Mouse (Mus musculus): ENCODE data around the gene Themis. TPM values are rescaled to one million over a fixed set of nuclear protein-coding genes. Genes with fewer than 3 reads are reported as not detected.

Gene Themis
- polyA plus RNA-seq, 1 experiment from 2014 or later = not detected

DNA sequence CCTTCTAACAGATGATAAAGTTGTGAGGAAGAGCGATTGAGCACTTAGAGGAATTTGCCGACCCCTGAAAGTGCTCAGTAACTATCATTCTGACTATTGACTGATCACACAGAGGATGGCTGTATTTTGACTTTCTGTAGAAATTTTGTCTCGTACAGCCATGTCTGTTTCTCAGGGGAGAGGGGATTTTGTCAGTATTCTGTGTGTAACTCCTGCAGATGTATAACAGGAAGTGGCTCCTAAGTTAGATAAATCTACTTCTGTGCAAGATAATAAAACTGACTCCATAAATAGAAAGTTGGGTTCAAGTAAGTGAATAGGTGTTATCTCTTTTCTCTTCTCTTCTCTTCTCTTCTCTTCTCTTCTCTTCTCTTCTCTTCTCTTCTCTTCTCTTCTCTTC, 137.0 kb downstream of the Themis start:
- H3K27me3 ChIP-seq = no peaks in the 10 kb centered on the region
- no peaks in the 10 kb centered on the region for H3K4me1 ChIP-seq (replicated peaks)
- no peak overlapping the region for H3K4me2 ChIP-seq
- no peaks in the 10 kb centered on the region for H3K36me3 ChIP-seq (replicated peaks)
- 45% methylated on average over 3 of the region's 3 CpGs for WGBS (ENCODE audit: insufficient replicate concordance)
- H3K9ac ChIP-seq = no peak overlapping the region
- no peaks in the 10 kb centered on the region for H3K9me3 ChIP-seq (replicated peaks)
- H3K4me3 ChIP-seq (replicated peaks) = no peak overlapping the region
- no peak for ATAC-seq (ENCODE audit: insufficient read depth)
- no peak overlapping the region for H3K27ac ChIP-seq (replicated peaks)

- Histone ChIP-seq H3K4me1 (replicated peaks) (no peaks in the 10 kb centered on the region), H3K4me2 (no peak overlapping the region), H3K9ac (no peak overlapping the region), H3K36me3 (replicated peaks) (no peaks in the 10 kb centered on the region), H3K27me3 (no peaks in the 10 kb centered on the region), H3K4me3 (replicated peaks) (no peak overlapping the region), H3K27ac (replicated peaks) (no peak overlapping the region), H3K9me3 (replicated peaks) (no peaks in the 10 kb centered on the region)
- WGBS (ENCODE audit: insufficient replicate concordance) = 57% methylated on average over 5 of the region's 5 CpGs
- no peak for ATAC-seq (ENCODE audit: insufficient read depth)
These were observed 143.9 kb downstream of the Themis start for GRCm38 (mm10) chr10:28811928-28812570.

DNA sequence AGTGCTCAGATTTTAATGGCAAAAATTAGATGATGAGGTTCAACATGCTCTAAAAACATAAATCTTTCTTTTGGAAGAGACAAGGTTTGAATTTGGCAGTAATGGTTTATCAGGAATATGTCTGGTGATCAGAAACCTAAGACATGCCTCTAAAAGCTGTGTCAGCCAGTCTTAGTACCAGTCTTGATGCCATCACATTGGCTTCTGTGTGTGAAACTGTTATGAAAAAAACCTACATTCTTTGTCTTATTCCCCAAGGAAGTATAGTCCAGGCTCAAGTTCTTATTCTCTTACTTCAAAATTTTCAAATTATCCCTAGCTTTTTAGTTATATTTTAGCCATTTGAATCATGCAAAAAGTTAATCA, 144.4 kb downstream of the Themis start:
- ATAC-seq (ENCODE audit: insufficient read depth) = no peak
- Histone ChIP-seq H3K9me3 (replicated peaks) (no peaks in the 10 kb centered on the region), H3K9ac (no peak overlapping the region), H3K4me2 (no peak overlapping the region), H3K36me3 (replicated peaks) (no peaks in the 10 kb centered on the region), H3K27ac (replicated peaks) (no peak overlapping the region), H3K27me3 (no peaks in the 10 kb centered on the region), H3K4me3 (replicated peaks) (no peak overlapping the region), H3K4me1 (replicated peaks) (no peaks in the 10 kb centered on the region)

DNA sequence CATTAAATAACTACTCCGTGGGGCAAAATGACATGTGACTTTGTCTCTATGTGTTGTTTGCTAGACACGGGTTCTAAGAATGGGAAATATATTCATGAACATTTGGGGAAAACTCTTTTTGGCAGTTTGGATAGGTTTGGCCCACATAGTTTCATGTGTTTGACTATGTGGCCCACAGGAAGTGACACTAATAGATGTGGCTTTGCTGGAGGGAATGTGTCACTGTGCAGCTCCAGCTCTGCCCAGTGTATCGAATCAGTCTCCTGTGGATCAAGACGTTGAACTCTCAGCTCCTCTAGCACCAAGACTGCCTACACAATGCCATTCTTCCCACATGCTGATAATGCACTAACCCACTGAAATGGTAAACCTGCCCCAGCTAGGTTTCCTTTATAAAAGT, 148.0 kb downstream of the Themis start:
- H3K36me3 ChIP-seq (replicated peaks) = no peaks in the 10 kb centered on the region
- H3K9me3 ChIP-seq (replicated peaks) = no peaks in the 10 kb centered on the region
- H3K27ac ChIP-seq (replicated peaks) = no peak overlapping the region
- 37% methylated on average over 4 of the region's 4 CpGs for WGBS (ENCODE audit: insufficient replicate concordance)
- no peak overlapping the region for H3K9ac ChIP-seq
- no peak overlapping the region for H3K4me3 ChIP-seq (replicated peaks)
- no peaks in the 10 kb centered on the region for H3K27me3 ChIP-seq
- no peak overlapping the region for H3K4me2 ChIP-seq
- H3K4me1 ChIP-seq (replicated peaks) = no peaks in the 10 kb centered on the region
- ATAC-seq (ENCODE audit: insufficient read depth) = no peak

GRCm38 (mm10) chr10:28822320-28822719, 154.2 kb downstream of the Themis start:
- Histone ChIP-seq H3K27ac (replicated peaks) (no peak overlapping the region), H3K4me3 (replicated peaks) (no peak overlapping the region), H3K4me1 (replicated peaks) (no peaks in the 10 kb centered on the region), H3K27me3 (no peaks in the 10 kb centered on the region), H3K4me2 (no peak overlapping the region), H3K9ac (no peak overlapping the region), H3K9me3 (replicated peaks) (no peaks in the 10 kb centered on the region), H3K36me3 (replicated peaks) (no peaks in the 10 kb centered on the region)
- 73% methylated on average over 3 of the region's 3 CpGs for WGBS (ENCODE audit: insufficient replicate concordance)
- no peak for ATAC-seq (ENCODE audit: insufficient read depth)

DNA sequence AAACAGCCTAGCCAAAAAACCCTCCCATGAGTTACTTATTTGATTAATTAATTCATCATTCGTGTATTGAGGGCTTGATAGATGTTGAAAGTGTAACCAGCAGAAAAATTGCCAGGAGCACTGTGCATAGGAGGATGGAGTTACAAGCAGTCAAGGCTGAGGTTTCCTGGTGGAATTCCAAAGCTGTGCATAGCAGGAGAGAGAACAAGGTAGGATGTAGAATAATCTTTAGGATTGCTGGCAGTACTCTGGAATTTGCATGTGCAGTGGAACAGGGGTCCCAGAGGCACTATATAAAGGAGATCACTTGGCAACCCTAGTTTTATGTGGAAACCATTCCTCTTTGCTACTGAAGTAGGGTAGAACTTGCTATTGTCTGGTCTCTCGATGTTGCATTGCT, 174.4 kb downstream of the Themis start:
- Histone ChIP-seq H3K27me3 (no peaks in the 10 kb centered on the region), H3K27ac (replicated peaks) (no peak overlapping the region), H3K4me1 (replicated peaks) (no peaks in the 10 kb centered on the region), H3K4me3 (replicated peaks) (no peak overlapping the region), H3K9ac (no peak overlapping the region), H3K9me3 (replicated peaks) (no peaks in the 10 kb centered on the region), H3K36me3 (replicated peaks) (no peaks in the 10 kb centered on the region), H3K4me2 (no peak overlapping the region)
- 42% methylated on average over 2 of the region's 2 CpGs for WGBS (ENCODE audit: insufficient replicate concordance)
- ATAC-seq (ENCODE audit: insufficient read depth) = no peak

DNA sequence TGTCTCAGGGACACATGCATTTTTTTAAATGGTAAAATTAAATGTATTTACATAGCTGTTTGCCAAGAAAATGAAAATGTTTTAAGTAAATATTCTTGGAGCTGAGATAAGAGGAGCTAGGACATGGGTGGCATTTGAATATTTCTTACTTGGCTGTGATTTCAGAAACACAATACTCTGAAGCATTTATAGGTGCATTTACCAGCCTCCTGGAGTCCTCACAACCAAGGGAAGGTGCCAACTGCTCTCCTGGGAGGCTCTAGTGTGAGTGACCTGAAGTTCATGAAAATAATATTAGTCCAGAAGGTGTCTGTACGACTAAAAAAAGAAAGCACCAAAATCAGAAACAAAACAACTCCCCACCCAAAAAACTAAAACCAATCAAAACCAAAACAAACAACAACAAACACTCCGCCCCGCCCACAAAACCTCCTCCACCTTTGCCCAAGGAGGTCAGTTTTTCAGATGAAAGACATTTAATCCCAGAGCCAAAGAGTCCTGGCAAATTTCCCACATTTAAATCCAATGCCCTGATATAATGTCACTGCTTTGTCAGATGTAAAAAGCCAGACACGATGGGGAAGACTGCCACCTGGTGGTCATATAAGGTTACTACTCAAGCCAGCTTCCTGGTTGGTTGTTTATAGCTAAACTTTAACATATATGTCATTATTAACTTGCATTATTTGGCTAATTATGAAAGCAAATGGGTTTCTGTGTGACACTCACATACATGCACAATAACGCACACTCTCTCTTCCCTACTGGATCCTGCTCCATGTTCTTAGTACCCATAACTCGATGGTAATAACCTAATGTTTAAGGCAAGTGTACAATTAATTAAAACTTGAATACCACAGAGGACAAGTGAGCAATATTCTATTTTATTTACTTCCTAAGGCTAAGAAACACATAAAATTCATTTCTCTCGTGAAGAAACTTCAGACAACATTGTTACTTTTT, 175.9 kb downstream of the Themis start:
- 19% methylated on average over 7 of the region's 7 CpGs for WGBS (ENCODE audit: insufficient replicate concordance)
- H3K27ac ChIP-seq (replicated peaks) = no peak overlapping the region
- H3K9me3 ChIP-seq (replicated peaks) = no peaks in the 10 kb centered on the region
- ATAC-seq (ENCODE audit: insufficient read depth) = no peak
- H3K4me3 ChIP-seq (replicated peaks) = no peak overlapping the region
- no peak overlapping the region for H3K4me2 ChIP-seq
- no peaks in the 10 kb centered on the region for H3K27me3 ChIP-seq
- no peaks in the 10 kb centered on the region for H3K4me1 ChIP-seq (replicated peaks)
- no peak overlapping the region for H3K9ac ChIP-seq
- H3K36me3 ChIP-seq (replicated peaks) = no peaks in the 10 kb centered on the region

DNA sequence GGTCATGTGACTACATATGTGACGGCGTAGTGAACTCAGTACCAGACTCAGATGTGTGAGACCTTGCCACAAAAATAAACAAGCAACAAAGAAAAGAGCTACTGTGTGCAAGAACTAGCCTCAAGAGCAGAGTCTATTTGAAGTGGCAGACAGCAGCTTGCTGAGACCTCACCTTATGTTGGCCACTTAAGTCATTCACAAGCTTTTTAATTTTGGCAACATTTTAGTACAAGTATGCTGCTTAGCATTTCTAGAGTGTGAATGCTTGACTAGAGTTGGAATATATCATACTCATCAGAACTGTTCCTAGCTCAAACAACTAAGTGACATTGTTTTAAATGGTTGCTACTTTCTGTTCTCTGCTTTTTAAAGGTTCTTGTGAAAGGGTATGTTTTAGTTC, 188.0 kb downstream of the Themis start:
- Histone ChIP-seq H3K4me1 (replicated peaks) (no peaks in the 10 kb centered on the region), H3K27me3 (no peaks in the 10 kb centered on the region), H3K27ac (replicated peaks) (no peak overlapping the region), H3K9me3 (replicated peaks) (no peaks in the 10 kb centered on the region), H3K4me3 (replicated peaks) (no peak overlapping the region), H3K9ac (no peak overlapping the region), H3K36me3 (replicated peaks) (no peaks in the 10 kb centered on the region), H3K4me2 (no peak overlapping the region)
- ATAC-seq (ENCODE audit: insufficient read depth) = no peak
- WGBS (ENCODE audit: insufficient replicate concordance) = 71% methylated on average over 2 of the region's 2 CpGs

DNA sequence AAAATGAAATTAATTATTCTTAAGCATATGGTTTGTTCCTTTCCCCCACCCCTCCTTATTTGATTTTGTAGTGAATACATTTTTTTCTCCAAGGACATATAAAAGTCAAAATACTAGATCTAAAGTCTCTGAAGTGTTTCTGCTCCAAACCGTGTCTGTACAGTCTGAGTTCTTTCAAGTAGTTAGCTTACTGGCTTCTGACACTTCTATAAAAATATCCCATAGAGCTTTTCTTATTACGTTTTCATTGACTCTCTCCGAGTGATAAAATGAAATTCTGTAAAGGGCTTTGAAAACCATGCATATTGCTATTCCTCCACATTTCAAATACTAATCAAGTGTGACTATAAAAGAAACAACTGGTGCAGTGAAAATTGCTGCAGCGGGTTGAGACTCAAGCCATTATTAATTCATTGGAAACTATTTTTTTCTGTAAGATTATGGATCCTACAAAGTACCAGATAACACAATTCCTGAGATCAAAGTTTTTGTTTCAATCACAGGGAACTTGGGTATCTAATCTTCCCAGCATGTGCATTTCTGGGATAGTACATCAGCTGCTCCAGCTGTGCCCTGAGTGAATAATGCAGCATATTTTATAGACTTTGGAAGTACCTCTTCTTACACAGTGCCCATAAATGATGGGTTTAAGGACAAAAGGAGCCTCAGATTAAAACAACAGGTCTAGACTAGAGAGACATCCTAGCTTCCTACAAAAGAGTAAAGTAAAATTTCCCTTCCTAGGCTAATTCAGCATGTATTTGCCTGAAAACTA, 202.6 kb downstream of the Themis start:
- no peaks in the 10 kb centered on the region for H3K36me3 ChIP-seq (replicated peaks)
- WGBS (ENCODE audit: insufficient replicate concordance) = 56% methylated on average over 4 of the region's 4 CpGs
- H3K4me2 ChIP-seq = no peak overlapping the region
- H3K4me1 ChIP-seq (replicated peaks) = no peaks in the 10 kb centered on the region
- no peak for ATAC-seq (ENCODE audit: insufficient read depth)
- no peak overlapping the region for H3K9ac ChIP-seq
- H3K9me3 ChIP-seq (replicated peaks) = no peaks in the 10 kb centered on the region
- H3K27me3 ChIP-seq = no peaks in the 10 kb centered on the region
- no peak overlapping the region for H3K27ac ChIP-seq (replicated peaks)
- no peak overlapping the region for H3K4me3 ChIP-seq (replicated peaks)

- no peaks in the 10 kb centered on the region for H3K9me3 ChIP-seq (replicated peaks)
- no peak for ATAC-seq (ENCODE audit: insufficient read depth)
- H3K4me1 ChIP-seq (replicated peaks) = no peaks in the 10 kb centered on the region
- H3K27me3 ChIP-seq = no peaks in the 10 kb centered on the region
- no peak overlapping the region for H3K4me3 ChIP-seq (replicated peaks)
- no peaks in the 10 kb centered on the region for H3K36me3 ChIP-seq (replicated peaks)
- no peak overlapping the region for H3K9ac ChIP-seq
- whole genome bisulfite sequencing (ENCODE audit: insufficient replicate concordance) = 56% methylated on average over 4 of the region's 4 CpGs
- no peak overlapping the region for H3K4me2 ChIP-seq
- no peak overlapping the region for H3K27ac ChIP-seq (replicated peaks)
These were observed 206.4 kb downstream of the Themis start for GRCm38 (mm10) chr10:28874605-28875004.

GRCm38 (mm10) chr10:28887643-28888042, 219.5 kb downstream of the Themis start:
- WGBS (ENCODE audit: insufficient replicate concordance) = 27% methylated on average over 1 of the region's 1 CpGs
- no peaks in the 10 kb centered on the region for H3K4me1 ChIP-seq (replicated peaks)

More at GRCm38 (mm10) chr10:28887643-28888042, 219.5 kb downstream of the Themis start:
- no peak overlapping the region for H3K4me3 ChIP-seq (replicated peaks)
- H3K27me3 ChIP-seq = no peaks in the 10 kb centered on the region
- H3K36me3 ChIP-seq (replicated peaks) = no peaks in the 10 kb centered on the region
- H3K9me3 ChIP-seq (replicated peaks) = no peaks in the 10 kb centered on the region
- no peak overlapping the region for H3K27ac ChIP-seq (replicated peaks)
- no peak overlapping the region for H3K4me2 ChIP-seq
- no peak for ATAC-seq (ENCODE audit: insufficient read depth)
- no peak overlapping the region for H3K9ac ChIP-seq
